Mouse (Mus musculus) heart, embryonic 12.5 days (tissue): ENCODE measurements at regions not wholly inside any gene's neighbourhood (a gene's known extent, or its start where the extent isn't known, plus 50 kb on each side); places are given as distances from the start of the nearest gene placed in this dataset.
A peak's percentile ranks its signal among the peaks of the same experiment; 100 is the strongest.

Source experiments
- ATAC-seq: fragments of 200-750 bp; cut with Nextera tagmentation; 2 replicates; pipeline ENCODE4 v1.8.0; 2017; ENCODE audit warnings: moderate TSS enrichment, moderate library complexity; ENCODE audit not compliant: insufficient number of reproducible peaks, low FRiP score
- H3K27ac ChIP-seq: fragments of 300-500 bp; sonication (generic); 2 replicates; pipeline ENCODE4 v1.5.1; 2016; ENCODE audit warnings: mild to moderate bottlenecking, moderate library complexity; ENCODE audit not compliant: poor library complexity, severe bottlenecking
- H3K27me3 ChIP-seq: fragments of 300-500 bp; sonication (generic); replicated peaks from 2 replicates; pipeline ENCODE4 v1.6.1; 2016; ENCODE audit warnings: mild to moderate bottlenecking, moderate library complexity
- H3K36me3 ChIP-seq: fragments of 300-500 bp; sonication (generic); 2 replicates; pipeline ENCODE4 v1.6.1; 2016; ENCODE audit warnings: mild to moderate bottlenecking, moderate library complexity
- H3K4me1 ChIP-seq: fragments of 300-500 bp; sonication (generic); replicated peaks from 2 replicates; pipeline ENCODE4 v1.6.1; 2016; ENCODE audit warnings: mild to moderate bottlenecking
- H3K4me2 ChIP-seq: fragments of 300-500 bp; sonication (generic); 2 replicates; pipeline ENCODE4 v1.6.1; 2016; ENCODE audit warnings: mild to moderate bottlenecking, moderate library complexity
- H3K4me3 ChIP-seq: fragments of 300-500 bp; sonication (generic); 2 replicates; pipeline ENCODE4 v1.5.1; 2016; ENCODE audit warnings: mild to moderate bottlenecking
- H3K9ac ChIP-seq: fragments of 300-500 bp; sonication (generic); 2 replicates; pipeline ENCODE4 v1.6.1; 2016; ENCODE audit warnings: mild to moderate bottlenecking, moderate library complexity
- H3K9me3 ChIP-seq: fragments of 300-500 bp; sonication (generic); replicated peaks from 2 replicates; pipeline ENCODE4 v1.6.1; 2016; ENCODE audit warnings: mild to moderate bottlenecking, moderate library complexity
- WGBS: fragments of 180-500 bp; shearing (Covaris S2); methylation state at CpG from one replicate; pipeline ENCODE4 v1.1.7; 2016; 5-methylcytosine and 5-hydroxymethylcytosine counted together

- Histone ChIP-seq H3K27me3 (no peaks in the 10 kb centered on the region), H3K9ac (no peak overlapping the region), H3K9me3 (0 out of 2 replicates have a peak, but pooled peaks cover 4% of the 10 kb centered on the region), H3K4me1 (peaks cover 8% of the 10 kb centered on the region; the same call in 1 of the 2 replicates), H3K36me3 (no peaks in the 10 kb centered on the region), H3K27ac (no peak overlapping the region), H3K4me2 (no peak overlapping the region), H3K4me3 (no peak overlapping the region)
- no peak for ATAC-seq
- WGBS: 88% methylated on average over 9 of the region's 9 CpGs
These were observed 320.2 kb downstream of the Mycn start for GRCm38 (mm10) chr12:12621506-12621905.

GRCm38 (mm10) chr12:12620316-12620715 lies 321.4 kb downstream of the Mycn start:
- Histone ChIP-seq H3K4me1 (peaks cover 8% of the 10 kb centered on the region; the same call in 1 of the 2 replicates), H3K36me3 (no peaks in the 10 kb centered on the region), H3K4me3 (no peak overlapping the region), H3K9me3 (0 out of 2 replicates have a peak, but pooled peaks cover 4% of the 10 kb centered on the region), H3K4me2 (no peak overlapping the region), H3K27ac (no peak overlapping the region), H3K27me3 (no peaks in the 10 kb centered on the region), H3K9ac (no peak overlapping the region)
- no peak for ATAC-seq
- WGBS: 62% methylated on average over 5 of the region's 5 CpGs

- Histone ChIP-seq H3K27ac (no peak overlapping the region), H3K4me3 (no peak overlapping the region), H3K9me3 (0 out of 2 replicates have a peak, but pooled peaks cover 4% of the 10 kb centered on the region), H3K27me3 (no peaks in the 10 kb centered on the region), H3K4me1 (peaks cover 8% of the 10 kb centered on the region; the same call in 1 of the 2 replicates), H3K36me3 (no peaks in the 10 kb centered on the region), H3K4me2 (no peak overlapping the region), H3K9ac (no peak overlapping the region)
- no peak for ATAC-seq
- WGBS: 64% methylated on average over 5 of the region's 5 CpGs
These were observed 322.3 kb downstream of the Mycn start for GRCm38 (mm10) chr12:12619431-12619830.

DNA sequence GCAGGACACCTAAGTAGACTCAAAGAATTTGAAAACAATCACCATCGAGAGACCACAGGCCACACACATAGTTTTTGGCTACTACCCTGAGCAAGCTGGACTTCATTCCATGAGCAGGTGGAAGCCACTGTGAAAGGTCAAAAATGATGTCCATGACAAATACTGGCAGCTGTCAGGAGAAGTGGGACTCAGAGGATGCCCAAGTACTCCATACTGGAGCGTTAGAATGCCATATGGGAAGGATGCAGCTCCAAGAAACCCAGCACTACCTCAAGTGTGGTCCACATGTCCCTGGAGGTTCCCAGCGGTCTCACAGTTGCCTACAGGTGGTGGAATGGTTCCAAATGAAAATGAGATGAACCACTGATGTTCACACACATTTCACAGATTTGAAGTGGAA lies 329.2 kb downstream of the Mycn start:
- Histone ChIP-seq H3K27me3 (no peaks in the 10 kb centered on the region), H3K27ac (no peak overlapping the region), H3K4me2 (no peak overlapping the region), H3K36me3 (no peaks in the 10 kb centered on the region), H3K4me3 (no peak overlapping the region), H3K4me1 (peaks cover 10% of the 10 kb centered on the region), H3K9me3 (no peaks in the 10 kb centered on the region), H3K9ac (no peak overlapping the region)
- no peak for ATAC-seq
- WGBS: 85% methylated on average over 3 of the region's 3 CpGs

- Histone ChIP-seq H3K4me1 (peaks cover 13% of the 10 kb centered on the region), H3K27ac (no peak overlapping the region), H3K27me3 (no peaks in the 10 kb centered on the region), H3K9ac (no peak overlapping the region), H3K4me2 (no peak overlapping the region), H3K4me3 (no peak overlapping the region), H3K36me3 (no peaks in the 10 kb centered on the region), H3K9me3 (no peaks in the 10 kb centered on the region)
- WGBS: 55% methylated on average over 4 of the region's 4 CpGs
- no peak for ATAC-seq
These were observed 330.9 kb downstream of the Mycn start for GRCm38 (mm10) chr12:12610861-12611260.

DNA sequence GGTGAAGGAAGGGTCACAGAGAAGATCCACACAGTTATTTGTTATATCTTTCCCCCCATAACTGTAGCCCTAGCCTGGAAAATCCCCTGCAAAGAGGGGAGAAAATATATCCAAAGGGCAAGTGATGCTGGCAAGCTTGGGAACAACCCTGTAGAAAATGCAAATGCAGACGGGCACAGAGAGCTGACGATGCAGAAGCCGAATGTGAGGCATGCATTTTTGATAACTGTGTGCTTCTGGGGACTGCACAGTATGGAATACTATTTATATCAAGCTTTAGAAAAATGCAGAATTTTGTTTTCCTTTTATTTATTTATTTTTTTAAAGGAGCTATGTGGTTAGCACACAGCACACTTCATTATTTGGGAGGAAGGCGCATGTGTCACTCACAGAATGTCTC lies 333.7 kb downstream of the Mycn start:
- Histone ChIP-seq H3K9ac (no peak overlapping the region), H3K9me3 (no peaks in the 10 kb centered on the region), H3K27ac (peak overlapping the region; percentile 37; the same call in 1 of the 2 replicates), H3K4me1 (peaks cover 13% of the 10 kb centered on the region), H3K36me3 (no peaks in the 10 kb centered on the region), H3K27me3 (no peaks in the 10 kb centered on the region), H3K4me2 (no peak overlapping the region), H3K4me3 (no peak overlapping the region)
- no peak for ATAC-seq
- 71% methylated on average over 4 of the region's 4 CpGs for WGBS

- ATAC-seq: no peak
- H3K4me1 ChIP-seq: peaks cover 13% of the 10 kb centered on the region
- no peak overlapping the region for H3K9ac ChIP-seq
- no peaks in the 10 kb centered on the region for H3K9me3 ChIP-seq
- H3K4me3 ChIP-seq: no peak overlapping the region
- H3K4me2 ChIP-seq: no peak overlapping the region
- no peak overlapping the region for H3K27ac ChIP-seq
- H3K36me3 ChIP-seq: no peaks in the 10 kb centered on the region
- H3K27me3 ChIP-seq: no peaks in the 10 kb centered on the region
- WGBS: 86% methylated on average over 6 of the region's 6 CpGs
These were observed 334.8 kb downstream of the Mycn start for GRCm38 (mm10) chr12:12606911-12607310.

DNA sequence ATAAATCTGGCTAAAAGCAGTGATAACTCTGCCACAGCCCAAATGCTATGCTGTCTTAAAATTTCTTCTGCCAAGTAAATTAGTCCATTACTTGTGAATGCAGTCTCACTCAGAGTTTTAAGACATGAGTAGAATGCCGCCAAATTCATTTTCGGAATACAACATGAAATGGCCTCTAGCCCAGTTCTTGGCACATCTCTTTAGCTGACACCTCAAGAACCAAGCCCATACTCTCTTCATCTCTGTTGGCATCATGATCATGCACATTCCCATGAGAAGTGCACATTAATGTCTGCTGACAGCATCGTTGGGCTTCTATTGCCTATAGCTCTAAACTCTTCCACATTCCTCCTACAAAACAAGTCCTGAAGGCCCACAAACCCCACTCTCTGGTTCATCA lies 336.2 kb downstream of the Mycn start:
- no peak for ATAC-seq
- H3K4me2 ChIP-seq: no peak overlapping the region
- H3K9me3 ChIP-seq: no peaks in the 10 kb centered on the region
- H3K4me3 ChIP-seq: no peak overlapping the region
- H3K27ac ChIP-seq: no peak overlapping the region
- H3K4me1 ChIP-seq: peaks cover 9% of the 10 kb centered on the region
- WGBS: 91% methylated on average over 3 of the region's 3 CpGs
- no peaks in the 10 kb centered on the region for H3K36me3 ChIP-seq
- no peaks in the 10 kb centered on the region for H3K27me3 ChIP-seq
- H3K9ac ChIP-seq: no peak overlapping the region

DNA sequence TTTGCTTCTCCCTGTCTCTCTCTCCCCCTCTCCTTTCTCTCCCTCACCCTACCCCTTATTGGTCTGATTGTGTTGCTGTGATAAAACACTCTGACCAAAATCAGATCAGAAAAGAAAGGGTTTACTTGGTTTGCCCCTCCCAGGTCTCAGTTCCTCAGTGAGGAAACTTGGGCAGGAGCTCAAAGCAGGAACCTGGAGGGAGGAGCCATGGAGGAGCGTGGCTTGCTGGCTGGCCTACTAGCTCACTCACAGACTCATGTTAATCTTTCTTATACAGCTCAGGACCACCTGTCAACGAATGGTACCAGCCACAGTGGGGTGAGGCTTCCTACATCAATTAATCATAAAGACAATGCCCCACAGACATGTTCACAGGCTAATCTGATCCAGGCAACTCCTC lies 339.4 kb downstream of the Fam49a start:
- no peaks in the 10 kb centered on the region for H3K4me1 ChIP-seq
- H3K27me3 ChIP-seq: no peaks in the 10 kb centered on the region
- no peak overlapping the region for H3K9ac ChIP-seq
- no peak overlapping the region for H3K4me3 ChIP-seq
- no peak overlapping the region for H3K4me2 ChIP-seq
- H3K36me3 ChIP-seq: no peaks in the 10 kb centered on the region
- WGBS: 56% methylated on average over 2 of the region's 2 CpGs
- no peaks in the 10 kb centered on the region for H3K9me3 ChIP-seq
- no peak overlapping the region for H3K27ac ChIP-seq
- ATAC-seq: no peak

- Histone ChIP-seq H3K27me3 (no peaks in the 10 kb centered on the region), H3K4me3 (no peak overlapping the region), H3K27ac (peak overlapping the region; percentile 63), H3K4me1 (peaks cover 15% of the 10 kb centered on the region; the same call in 1 of the 2 replicates), H3K9ac (no peak overlapping the region), H3K9me3 (no peaks in the 10 kb centered on the region), H3K36me3 (no peaks in the 10 kb centered on the region), H3K4me2 (no peak overlapping the region)
- ATAC-seq: no peak
- WGBS: 78% methylated on average over 3 of the region's 3 CpGs
These were observed 333.5 kb downstream of the Fam49a start for GRCm38 (mm10) chr12:12595399-12595798.

GRCm38 (mm10) chr12:12594567-12594966 lies 332.6 kb downstream of the Fam49a start:
- ATAC-seq: peak; percentile 64
- H3K27me3 ChIP-seq: no peaks in the 10 kb centered on the region
- WGBS: 51% methylated on average over 3 of the region's 3 CpGs

DNA sequence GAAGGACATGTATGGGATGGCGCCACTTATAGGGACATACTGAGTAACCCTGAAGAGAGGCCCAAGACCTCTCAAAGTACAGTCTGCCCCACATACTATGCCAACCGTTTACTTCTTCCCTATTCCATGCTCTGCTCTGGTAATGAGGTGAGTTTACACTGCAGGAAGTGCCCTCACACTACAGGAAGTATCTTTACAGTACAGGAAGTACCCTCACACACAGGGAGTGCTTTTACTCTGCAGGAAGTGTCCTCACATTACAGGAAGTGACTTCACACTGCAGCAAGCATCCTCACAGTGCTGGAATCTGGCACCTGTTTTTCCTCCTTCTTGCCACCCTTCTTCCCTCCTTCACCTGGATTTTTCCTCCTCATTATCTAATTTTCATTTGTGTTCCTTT lies 331.4 kb downstream of the Fam49a start:
- no peak overlapping the region for H3K9ac ChIP-seq
- H3K4me2 ChIP-seq: no peak overlapping the region
- peaks cover 15% of the 10 kb centered on the region; the same call in 1 of the 2 replicates for H3K4me1 ChIP-seq
- no peaks in the 10 kb centered on the region for H3K9me3 ChIP-seq
- no peak overlapping the region for H3K4me3 ChIP-seq
- H3K27ac ChIP-seq: no peak overlapping the region
- no peaks in the 10 kb centered on the region for H3K27me3 ChIP-seq
- H3K36me3 ChIP-seq: no peaks in the 10 kb centered on the region
- no peak for ATAC-seq
- WGBS: 83% methylated on average over 2 of the region's 2 CpGs

More at GRCm38 (mm10) chr12:12594567-12594966, 332.6 kb downstream of the Fam49a start:
- peak overlapping the region; percentile 36 for H3K27ac ChIP-seq
- no peaks in the 10 kb centered on the region for H3K36me3 ChIP-seq
- no peak overlapping the region for H3K4me3 ChIP-seq
- H3K4me1 ChIP-seq: peaks cover 15% of the 10 kb centered on the region; the same call in 1 of the 2 replicates
- H3K4me2 ChIP-seq: no peak overlapping the region
- H3K9ac ChIP-seq: no peak overlapping the region
- no peaks in the 10 kb centered on the region for H3K9me3 ChIP-seq
